Mouse (Mus musculus) lung, postnatal 10 days (tissue): ENCODE measurements around the gene Mrtfa.

Source experiments
- DNase-seq: peaks from one replicate; pipeline ENCODE4 v3.0.0; 2021

Mrtfa gene

GRCm38 (mm10) chr15:81154846-81155624 lies 35.5 kb downstream of the Mrtfa start:
- DNase-seq = no peak

DNA sequence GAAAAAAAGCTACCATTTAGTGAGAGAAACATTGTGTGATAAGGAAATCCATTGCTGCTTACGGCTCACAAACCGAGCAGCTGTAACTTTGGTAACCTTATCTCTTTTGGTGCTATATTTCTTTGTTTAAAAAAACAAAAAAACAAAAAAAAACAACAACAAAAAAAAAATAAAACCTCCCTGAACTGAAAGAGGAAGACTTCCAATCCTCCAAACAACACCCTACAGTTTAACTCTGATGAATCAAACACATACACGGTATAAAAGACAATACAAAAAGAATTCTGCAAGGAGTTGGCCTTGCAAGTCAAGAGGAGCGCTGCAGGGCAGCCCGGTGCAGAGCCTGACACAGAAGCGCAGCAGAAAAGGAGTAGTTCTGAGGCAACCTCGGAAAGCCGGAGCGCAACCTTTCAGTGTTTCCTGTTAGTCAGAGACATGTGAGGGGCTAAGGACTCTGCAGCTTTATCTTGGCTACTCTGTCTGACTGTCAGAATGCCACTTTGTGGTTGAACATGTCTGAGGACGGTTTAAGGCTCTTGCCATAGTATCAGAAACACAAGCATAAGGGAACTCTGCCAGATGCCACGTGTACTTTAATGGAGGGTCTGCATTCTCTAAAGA lies 48.5 kb downstream of the Mrtfa start:
- DNase-seq = no peak

GRCm38 (mm10) chr15:81140004-81140403 lies 50.6 kb downstream of the Mrtfa start:
- no peak for DNase-seq

- DNase-seq = peak; percentile 62
Measured at GRCm38 (mm10) chr15:81137298-81137697, 53.3 kb downstream of the Mrtfa start.

GRCm38 (mm10) chr15:81133781-81134180 lies 56.8 kb downstream of the Mrtfa start:
- DNase-seq = no peak

DNA sequence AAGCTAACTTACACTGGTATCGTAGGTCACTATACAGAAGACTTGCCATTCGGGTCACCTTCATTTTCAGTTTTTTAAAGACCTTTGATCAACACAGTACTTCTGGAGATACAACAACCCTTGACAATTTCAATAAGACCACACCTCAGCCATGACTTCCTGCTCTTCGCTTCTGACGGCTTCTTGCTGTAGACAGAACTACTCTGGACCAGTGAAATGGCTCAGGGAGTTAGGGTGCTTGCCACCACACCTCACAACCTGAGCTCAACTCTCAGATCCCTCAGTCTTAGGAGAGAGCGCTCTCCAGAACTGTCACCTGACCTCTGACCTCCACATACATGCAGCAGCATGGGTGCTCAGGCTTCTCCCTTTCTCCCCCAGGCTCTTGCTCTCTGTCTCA lies 59.4 kb downstream of the Mrtfa start:
- no peak for DNase-seq

GRCm38 (mm10) chr15:81129970-81130369 lies 60.6 kb downstream of the Mrtfa start:
- no peak for DNase-seq

DNA sequence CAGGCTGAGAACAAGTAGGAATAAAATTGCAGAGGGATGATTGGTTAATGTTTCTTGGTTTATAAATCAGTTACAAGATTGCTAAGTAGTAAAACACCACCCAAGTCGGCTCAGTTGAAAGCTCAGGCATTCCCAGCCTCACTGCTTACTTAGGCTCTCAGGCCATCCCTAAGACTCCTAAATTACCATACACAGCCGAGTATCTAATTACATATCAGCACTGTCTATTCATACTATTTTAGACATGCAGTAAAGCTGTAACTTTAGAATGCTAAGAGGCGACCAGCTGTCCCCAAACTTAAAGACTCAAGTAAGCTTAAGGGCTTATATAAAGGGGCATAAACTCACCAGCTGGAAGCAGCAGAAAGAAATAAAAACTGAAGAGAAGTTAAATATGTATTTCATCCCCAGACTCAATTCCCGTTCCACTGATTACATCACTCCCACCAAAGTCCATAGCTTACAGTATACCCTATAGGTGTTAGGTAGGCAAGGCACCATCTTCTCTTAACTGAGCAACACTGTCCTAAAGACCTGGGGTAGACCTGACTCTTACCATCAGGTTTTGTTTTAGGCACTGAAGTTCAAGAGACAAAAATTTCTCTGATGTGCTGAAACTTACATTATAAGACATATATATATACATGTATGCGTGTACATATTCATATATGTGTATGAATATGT lies 62.3 kb downstream of the Mrtfa start:
- no peak for DNase-seq

GRCm38 (mm10) chr15:81124282-81124681 lies 66.3 kb downstream of the Mrtfa start:
- no peak for DNase-seq

DNA sequence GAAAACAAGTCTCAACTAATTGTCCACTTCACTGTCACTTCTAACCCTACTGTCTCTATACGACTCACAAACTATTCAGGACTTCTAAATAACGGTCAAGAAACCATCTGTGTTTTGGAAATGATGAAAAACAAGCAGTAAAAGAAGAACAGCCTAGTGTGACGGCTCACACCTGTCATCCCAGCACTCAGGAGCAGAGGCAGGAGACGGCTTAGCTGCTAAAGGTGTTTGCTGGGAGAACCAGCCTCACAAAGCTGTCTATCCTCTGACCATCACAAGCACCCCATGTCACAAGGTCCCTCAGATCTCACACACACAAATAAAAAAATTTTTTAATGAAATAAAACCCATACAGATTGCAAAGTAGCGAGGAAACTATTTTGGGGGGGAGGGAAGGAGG lies 67.4 kb downstream of the Mrtfa start:
- DNase-seq = no peak

DNA sequence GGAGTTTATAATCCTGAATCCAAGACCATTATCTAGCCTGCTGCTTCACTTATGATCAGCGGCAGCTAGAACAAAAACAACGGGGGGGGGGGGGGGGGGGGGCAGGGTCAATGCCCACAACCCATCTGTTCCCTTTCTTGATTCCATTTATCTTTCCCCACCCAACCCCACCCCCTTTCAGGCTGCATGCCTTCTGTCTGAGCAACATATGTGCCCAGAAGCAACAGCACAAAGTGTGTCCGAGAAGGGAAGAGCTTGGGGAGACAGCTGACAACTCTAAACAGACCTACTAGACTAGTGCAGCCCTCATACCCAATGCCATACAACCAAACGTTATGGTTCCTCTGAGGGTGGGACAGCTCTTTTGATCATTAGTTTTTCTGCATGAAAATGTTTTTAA lies 68.0 kb downstream of the Mrtfa start:
- no peak for DNase-seq

DNA sequence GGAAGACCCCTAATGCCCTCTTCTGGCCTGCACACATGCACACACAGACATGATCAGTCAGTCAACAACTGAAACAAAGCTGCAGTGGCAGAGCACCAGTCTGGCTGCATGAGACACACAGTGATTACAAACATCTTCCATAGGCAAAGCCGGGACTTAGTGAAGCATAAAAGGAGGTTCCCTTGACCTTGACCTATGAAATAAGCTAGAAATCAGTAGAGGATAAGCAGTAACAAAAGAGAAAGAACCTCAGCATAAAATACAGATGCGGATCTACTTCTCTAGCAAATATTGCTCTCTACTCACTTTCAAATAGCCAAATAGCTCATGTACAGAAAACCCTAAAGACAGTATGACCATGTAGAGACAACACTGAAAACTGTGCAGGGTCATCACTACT lies 68.5 kb downstream of the Mrtfa start:
- no peak for DNase-seq

DNA sequence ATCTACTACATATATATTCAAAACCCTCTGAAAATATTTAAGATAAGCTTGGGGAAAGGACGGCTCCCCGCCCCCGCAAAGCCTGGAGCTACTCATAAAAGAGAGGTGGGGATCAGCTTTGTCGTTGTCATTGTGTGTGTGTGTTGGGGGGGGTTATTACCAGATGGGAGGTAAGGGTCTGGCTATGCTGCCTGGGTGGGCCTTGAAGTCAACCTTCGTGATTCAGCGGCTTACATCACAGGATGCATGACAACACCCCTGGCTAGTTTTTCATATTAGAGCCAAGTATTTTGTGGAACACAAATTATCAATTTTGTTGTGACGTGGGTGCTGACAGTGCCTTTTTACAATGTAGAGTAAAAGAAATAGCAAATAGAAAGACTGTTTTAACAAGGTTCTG lies 69.6 kb downstream of the Mrtfa start:
- no peak for DNase-seq

DNA sequence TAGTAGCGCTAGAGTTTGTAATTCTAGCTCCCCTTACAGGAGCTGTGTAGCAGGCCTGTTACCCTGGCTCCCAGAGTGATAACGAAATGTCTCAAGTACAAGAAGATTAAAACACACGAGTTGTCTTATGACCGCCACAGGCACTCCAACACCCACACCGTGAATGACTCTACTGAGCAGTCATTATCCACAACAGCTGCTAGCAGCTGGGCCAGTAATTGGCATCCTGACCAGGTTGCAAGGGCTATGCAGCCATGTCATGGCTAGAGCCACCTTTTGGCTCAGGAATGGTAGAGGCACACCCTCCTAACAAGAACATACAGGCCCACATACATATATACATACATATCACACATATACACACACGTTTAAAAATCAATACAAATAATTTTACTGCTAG lies 70.4 kb downstream of the Mrtfa start:
- DNase-seq = peak; percentile 29

GRCm38 (mm10) chr15:81118226-81118625 lies 72.3 kb downstream of the Mrtfa start:
- no peak for DNase-seq

DNA sequence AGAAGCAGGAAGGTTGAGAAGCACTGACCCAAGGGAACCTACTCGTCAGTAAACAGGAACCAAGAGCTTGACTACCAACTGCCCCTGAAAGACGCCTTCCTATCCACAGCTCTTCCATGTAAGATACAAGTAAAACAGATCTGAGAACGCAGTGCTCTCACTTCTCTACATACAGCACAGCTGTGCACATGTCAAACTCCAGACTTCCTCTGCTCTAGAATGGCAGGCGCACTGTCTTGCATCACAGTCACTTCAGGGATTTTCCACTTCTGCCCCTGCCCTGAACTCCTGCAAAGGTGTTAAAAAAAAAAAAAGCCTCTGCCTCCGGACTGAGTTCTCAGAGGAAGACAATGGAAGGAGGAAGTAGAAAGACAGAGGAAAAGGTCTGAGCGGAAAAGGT lies 78.0 kb downstream of the Mrtfa start:
- DNase-seq = peak; percentile 20

DNA sequence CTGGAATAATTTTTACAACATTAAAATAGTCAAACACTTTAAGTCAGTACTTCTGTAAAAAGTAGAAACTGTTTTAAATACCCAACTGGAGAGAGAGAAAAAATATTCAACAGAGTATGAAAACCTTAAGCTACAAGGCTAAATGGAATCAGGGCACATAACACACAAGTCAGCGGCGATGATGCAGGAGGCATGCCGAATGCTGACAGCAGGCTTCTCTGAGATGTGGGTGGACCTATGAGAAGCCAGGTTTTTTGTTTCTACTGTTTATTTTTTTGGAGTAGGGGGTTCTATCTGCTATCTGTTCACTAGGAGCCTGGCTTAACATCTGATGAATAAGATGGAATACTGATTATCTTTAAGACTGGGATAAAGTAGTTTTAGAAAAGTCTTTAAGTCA lies 80.2 kb downstream of the Mrtfa start:
- DNase-seq = no peak

- peak; percentile 25 for DNase-seq
Measured at GRCm38 (mm10) chr15:81105962-81106361, 84.6 kb downstream of the Mrtfa start.

- peak; percentile 64 for DNase-seq
Measured at GRCm38 (mm10) chr15:81104585-81105259, 85.8 kb downstream of the Mrtfa start.

GRCm38 (mm10) chr15:81103500-81103899 lies 87.1 kb downstream of the Mrtfa start:
- no peak for DNase-seq

DNA sequence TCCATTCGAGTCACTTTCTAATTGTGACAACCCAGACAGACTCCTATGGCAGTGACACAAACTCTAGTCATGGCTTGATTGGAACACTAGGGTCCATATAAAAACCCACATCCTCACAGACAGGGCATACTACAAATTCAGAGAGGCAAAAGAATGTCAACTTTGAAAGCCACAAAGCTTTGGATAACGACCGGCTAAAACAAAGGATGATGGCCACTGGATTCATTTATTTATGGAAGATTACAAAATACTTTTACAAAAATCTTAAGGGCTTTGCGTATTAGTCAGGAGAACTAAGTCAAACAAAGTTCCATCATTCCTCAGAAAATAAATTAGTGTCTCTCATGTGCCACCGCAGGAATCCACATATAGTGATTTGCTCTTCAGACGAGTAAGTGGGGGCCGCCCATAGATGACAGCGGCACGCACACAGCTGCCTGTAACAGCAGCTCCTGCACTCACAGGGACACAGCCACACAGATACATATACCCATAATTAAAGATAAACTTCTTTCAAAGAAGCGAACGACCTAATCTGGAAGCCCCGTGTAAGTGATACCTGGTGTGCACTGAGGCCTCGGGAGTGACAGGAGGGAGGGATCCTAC lies 88.2 kb downstream of the Mrtfa start:
- DNase-seq = no peak

DNA sequence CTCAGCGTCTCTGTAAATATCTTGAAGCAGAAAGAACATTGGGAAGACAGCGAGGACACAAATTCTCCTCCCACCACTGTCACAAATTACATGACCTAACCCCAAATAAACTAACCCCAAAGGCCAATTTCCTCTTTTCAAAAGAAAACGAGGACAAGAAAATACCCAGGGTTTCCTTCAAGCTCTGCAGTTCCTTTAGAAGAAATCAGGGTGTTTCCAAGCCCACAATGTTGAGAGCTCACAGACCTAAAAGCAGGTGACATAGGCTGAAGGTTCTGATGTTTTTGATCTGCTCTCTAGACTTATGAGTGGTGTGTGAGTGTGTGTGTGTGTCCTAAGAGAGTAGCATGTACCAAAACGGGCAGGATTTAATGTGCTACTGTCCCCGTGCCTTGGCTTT lies 89.2 kb downstream of the Mrtfa start:
- no peak for DNase-seq

GRCm38 (mm10) chr15:81099269-81099668 lies 91.3 kb downstream of the Mrtfa start:
- DNase-seq = no peak
